Mouse (Mus musculus) forebrain, postnatal 0 days (tissue): ENCODE measurements around the gene Cdc42ep2. TPM values are rescaled to one million over a fixed set of nuclear protein-coding genes. Genes with fewer than 3 reads are reported as not detected.
A peak's percentile ranks its signal among the peaks of the same experiment; 100 is the strongest.

ENCODE experiments used
- ATAC-seq: fragments of 200-750 bp; cut with Nextera tagmentation; 2 replicates; pipeline ENCODE4 v1.8.0; 2017; ENCODE audit warnings: mild to moderate bottlenecking, moderate library complexity
- DNase-seq: peaks from one replicate; pipeline ENCODE4 v3.0.0-alpha.2; 2015
- H3K27ac ChIP-seq: fragments of 300-500 bp; sonication (generic); 2 replicates; pipeline ENCODE4 v1.5.1; 2014; ENCODE audit warnings: low read depth, mild to moderate bottlenecking, antibody characterized with exemption, low read length, moderate library complexity, mixed read lengths
- H3K27me3 ChIP-seq: fragments of 300-500 bp; sonication (generic); 2 replicates; pipeline ENCODE4 v1.6.1; 2014; ENCODE audit warnings: mild to moderate bottlenecking, low read length, mixed read lengths; ENCODE audit not compliant: insufficient read depth
- H3K36me3 ChIP-seq: fragments of 300-500 bp; sonication (generic); 2 replicates; pipeline ENCODE4 v1.6.1; 2014; ENCODE audit warnings: mild to moderate bottlenecking, moderate library complexity; ENCODE audit not compliant: insufficient read depth
- H3K4me1 ChIP-seq: fragments of 300-500 bp; sonication (generic); 2 replicates; pipeline ENCODE4 v1.6.1; 2014; ENCODE audit warnings: antibody characterized with exemption; ENCODE audit not compliant: insufficient read depth
- H3K4me2 ChIP-seq: fragments of 300-500 bp; sonication (generic); 2 replicates; pipeline ENCODE4 v1.6.1; 2014; ENCODE audit warnings: low read depth, mild to moderate bottlenecking, moderate library complexity
- H3K4me3 ChIP-seq: fragments of 300-500 bp; sonication (generic); 2 replicates; pipeline ENCODE4 v1.5.1; 2014; ENCODE audit warnings: low read depth, low read length, mixed read lengths
- H3K9ac ChIP-seq: fragments of 300-500 bp; sonication (generic); 2 replicates; pipeline ENCODE4 v1.6.1; 2014; ENCODE audit warnings: mild to moderate bottlenecking
- H3K9me3 ChIP-seq: fragments of 300-500 bp; sonication (generic); 2 replicates; pipeline ENCODE4 v1.6.1; 2016; ENCODE audit warnings: low read length
- CTCF ChIP-seq: sonication (generic); IDR thresholded peaks from 2 replicates; pipeline ENCODE4 v1.5.1; 2016; ENCODE audit warnings: antibody characterized with exemption, control low read depth, low read depth
- WGBS: fragments of 180-500 bp; shearing (Covaris S2); extraction: QIAGEN DNeasy Blood & Tissue Kit; methylation state at CpG from one replicate; pipeline ENCODE4 v1.1.7; 2014; 5-methylcytosine and 5-hydroxymethylcytosine counted together
- polyA plus RNA-seq: library from polyadenylated mRNA; unstranded; fragments of >200 nt; fragmentation: Nextera tagmentation; extraction: Ambion mirVana; gene quantifications from 2 replicates; pipeline ENCODE4 v1.2.1, GENCODE M21; 2015
- total RNA-seq: library from RNA; depleted of rRNA; stranded (reverse); fragments of >200 nt; gene quantifications from 2 replicates; pipeline ENCODE4 v1.2.3, GENCODE M21; 2014; rRNA removed

Gene Cdc42ep2
- total and polyA plus RNA-seq, 2 experiments from 2014 or later = 13.3 to 15.6 TPM

DNA sequence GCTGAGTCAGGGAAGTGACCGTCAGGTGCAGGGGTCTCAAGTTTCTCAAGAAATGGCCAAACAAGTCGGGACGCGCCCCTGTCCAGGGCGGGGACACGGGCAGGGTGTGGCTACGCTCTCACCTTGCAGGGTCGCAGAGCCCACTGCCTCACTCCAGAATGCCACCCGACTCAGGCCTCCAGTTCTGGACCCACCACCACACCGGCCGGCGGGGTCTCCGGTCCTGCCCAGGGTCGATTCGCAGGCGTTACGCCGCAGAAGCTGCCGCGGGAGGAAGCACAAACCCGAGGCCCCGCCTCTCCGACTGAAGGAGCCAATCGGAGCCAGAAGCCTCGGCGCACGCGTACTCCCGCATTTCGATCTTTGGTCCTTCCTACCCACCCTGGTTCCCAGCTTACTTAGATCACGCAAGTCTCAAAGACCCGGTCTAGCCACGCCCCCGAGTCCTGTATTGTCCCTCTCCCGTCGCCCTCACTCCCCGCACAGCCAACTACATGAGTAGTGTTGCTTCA is 49.6 kb downstream of the Cdc42ep2 start, which contains the start of gene Frmd8:
Frmd8 (minus strand) TSS at position 306 of the 512 bp plus-strand sequence.
- H3K9me3 ChIP-seq = no peaks in the 10 kb centered on the region
- peaks cover 12% of the 10 kb centered on the region; the same call in 1 of the 2 replicates for H3K4me1 ChIP-seq
- peak; percentile 97 for DNase-seq
- no peaks in the 10 kb centered on the region for H3K36me3 ChIP-seq
- H3K4me3 ChIP-seq = peak within 1 kb of the TSS; percentile 67
- ATAC-seq = peak; percentile 97
- H3K4me2 ChIP-seq = peak within 1 kb of the TSS; percentile 84
- no peak for TF ChIP-seq CTCF
- H3K27me3 ChIP-seq = no peaks in the 10 kb centered on the region
- under 1% methylated on average over 37 of the region's 37 CpGs for WGBS
- H3K9ac ChIP-seq = peak within 1 kb of the TSS; percentile 63
- H3K27ac ChIP-seq = peak within 1 kb of the TSS; percentile 62

GRCm38 (mm10) chr19:5874391-5874968 is 50.1 kb downstream of the Cdc42ep2 start:
- ATAC-seq (no peak), DNase-seq (no peak)
- Histone ChIP-seq H3K27ac (no peak overlapping the region), H3K4me2 (peak overlapping the region; percentile 84), H3K27me3 (no peaks in the 10 kb centered on the region), H3K9ac (peak overlapping the region; percentile 63), H3K4me1 (peaks cover 12% of the 10 kb centered on the region; the same call in 1 of the 2 replicates), H3K36me3 (0 out of 2 replicates have a peak, but pooled peaks cover 1% of the 10 kb centered on the region), H3K9me3 (no peaks in the 10 kb centered on the region), H3K4me3 (peak overlapping the region; percentile 67)
- TF ChIP-seq CTCF = no peak
- 5% methylated on average over 13 of the region's 13 CpGs for WGBS

GRCm38 (mm10) chr19:5872931-5873556 is 51.6 kb downstream of the Cdc42ep2 start:
- H3K9ac ChIP-seq = no peak overlapping the region
- no peak for ATAC-seq

GRCm38 (mm10) chr19:5872528-5872927 is 52.1 kb downstream of the Cdc42ep2 start:
- no peak for ATAC-seq
- no peak overlapping the region for H3K4me3 ChIP-seq
- H3K36me3 ChIP-seq = peaks cover 14% of the 10 kb centered on the region
- no peak overlapping the region for H3K27ac ChIP-seq
- H3K9ac ChIP-seq = no peak overlapping the region
- peaks cover 12% of the 10 kb centered on the region; the same call in 1 of the 2 replicates for H3K4me1 ChIP-seq
- no peaks in the 10 kb centered on the region for H3K27me3 ChIP-seq
- WGBS = 97% methylated on average over 4 of the region's 4 CpGs
- no peak overlapping the region for H3K4me2 ChIP-seq
- TF ChIP-seq CTCF = no peak
- no peaks in the 10 kb centered on the region for H3K9me3 ChIP-seq
- DNase-seq = no peak

More at GRCm38 (mm10) chr19:5872931-5873556, 51.6 kb downstream of the Cdc42ep2 start:
- Histone ChIP-seq H3K4me1 (peaks cover 12% of the 10 kb centered on the region; the same call in 1 of the 2 replicates), H3K4me2 (no peak overlapping the region), H3K36me3 (peaks cover 11% of the 10 kb centered on the region; the same call in 1 of the 2 replicates), H3K9me3 (no peaks in the 10 kb centered on the region), H3K27me3 (no peaks in the 10 kb centered on the region), H3K4me3 (no peak overlapping the region), H3K27ac (no peak overlapping the region)
- no peak for TF ChIP-seq CTCF
- WGBS = 92% methylated on average over 19 of the region's 19 CpGs
- no peak for DNase-seq

DNA sequence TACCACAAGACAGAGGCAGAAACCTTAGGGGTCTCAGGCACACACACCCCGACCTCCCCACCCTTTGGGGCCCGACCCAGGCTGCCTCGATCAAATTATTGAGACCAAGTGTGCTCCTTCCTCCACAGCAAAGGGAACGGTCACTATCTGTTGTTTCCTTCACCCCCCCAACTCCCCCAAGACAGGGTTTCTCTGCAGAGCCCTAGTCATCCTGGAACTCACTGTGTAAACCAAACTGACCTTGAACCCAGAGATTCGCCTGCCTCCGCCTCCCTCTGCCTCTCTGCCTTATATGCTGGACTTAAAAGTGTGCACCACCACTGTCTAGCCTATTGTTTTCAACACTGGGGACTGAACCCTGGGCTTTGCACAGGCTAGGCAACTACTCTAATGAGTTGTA is 52.9 kb downstream of the Cdc42ep2 start:
- Histone ChIP-seq H3K4me2 (no peak overlapping the region), H3K27ac (no peak overlapping the region), H3K9me3 (no peaks in the 10 kb centered on the region), H3K4me3 (no peak overlapping the region), H3K36me3 (peaks cover 17% of the 10 kb centered on the region), H3K4me1 (peaks cover 12% of the 10 kb centered on the region; the same call in 1 of the 2 replicates), H3K9ac (no peak overlapping the region), H3K27me3 (no peaks in the 10 kb centered on the region)
- no peak for TF ChIP-seq CTCF
- ATAC-seq = no peak
- DNase-seq = no peak
- 52% methylated on average over 6 of the region's 6 CpGs for WGBS

- no peak for TF ChIP-seq CTCF
- 0 out of 2 replicates have a peak overlapping the region, but pooled peaks have one; percentile 6 for H3K9ac ChIP-seq
- H3K27me3 ChIP-seq = no peaks in the 10 kb centered on the region
- DNase-seq = no peak
- H3K4me2 ChIP-seq = no peak overlapping the region
- WGBS = 18% methylated on average over 7 of the region's 7 CpGs
- no peak overlapping the region for H3K4me3 ChIP-seq
- ATAC-seq = peak; percentile 42
- no peaks in the 10 kb centered on the region for H3K9me3 ChIP-seq
- H3K4me1 ChIP-seq = peaks cover 12% of the 10 kb centered on the region; the same call in 1 of the 2 replicates
- H3K36me3 ChIP-seq = peaks cover 17% of the 10 kb centered on the region
- H3K27ac ChIP-seq = no peak overlapping the region; the same call in 1 of the 2 replicates
Observed at GRCm38 (mm10) chr19:5871273-5871672, 53.3 kb downstream of the Cdc42ep2 start.

- H3K36me3 ChIP-seq = peaks cover 33% of the 10 kb centered on the region
- TF ChIP-seq CTCF = no peak
- ATAC-seq (no peak), DNase-seq (no peak)
- no peaks in the 10 kb centered on the region for H3K9me3 ChIP-seq
- H3K4me1 ChIP-seq = no peaks in the 10 kb centered on the region
- no peak overlapping the region for H3K4me3 ChIP-seq
- H3K9ac ChIP-seq = no peak overlapping the region
- 88% methylated on average over 6 of the region's 6 CpGs for WGBS
- H3K4me2 ChIP-seq = no peak overlapping the region
- no peaks in the 10 kb centered on the region for H3K27me3 ChIP-seq
- H3K27ac ChIP-seq = no peak overlapping the region
Observed at GRCm38 (mm10) chr19:5868096-5868495, 56.5 kb downstream of the Cdc42ep2 start.

Other genes starting within 250 kb of the Cdc42ep2 start
- gene Map3k11, start 236.1 kb downstream of the Cdc42ep2 start, total RNA-seq = 14.4 and 19.7 TPM in 2 replicates
- 8.7 and 9.0 TPM in 2 replicates for gene Map3k11, start 236.1 kb downstream of the Cdc42ep2 start, polyA plus RNA-seq
- gene Pcnx3, start 235.9 kb downstream of the Cdc42ep2 start, total RNA-seq = 57.4 and 67.1 TPM in 2 replicates
- 10.2 and 17.2 TPM in 2 replicates for gene Pcnx3, start 235.9 kb downstream of the Cdc42ep2 start, polyA plus RNA-seq
- gene Kcnk7, start 220.4 kb downstream of the Cdc42ep2 start, total RNA-seq = not detected in 2 replicates
- gene Kcnk7, start 220.4 kb downstream of the Cdc42ep2 start, polyA plus RNA-seq = 0.17 TPM in 1 of 2 replicates, not detected in the other
- 28.5 and 33.2 TPM in 2 replicates for gene Ehbp1l1, start 198.5 kb downstream of the Cdc42ep2 start, total RNA-seq
- gene Ehbp1l1, start 198.5 kb downstream of the Cdc42ep2 start, polyA plus RNA-seq = 41.3 and 53.0 TPM in 2 replicates
- gene Fam89b, start 195.2 kb downstream of the Cdc42ep2 start, total RNA-seq = 169 and 172 TPM in 2 replicates
- gene Fam89b, start 195.2 kb downstream of the Cdc42ep2 start, polyA plus RNA-seq = 165 and 200 TPM in 2 replicates
- gene Ltbp3, start 183.9 kb downstream of the Cdc42ep2 start, total RNA-seq = 21.3 and 22.7 TPM in 2 replicates
- gene Ltbp3, start 183.9 kb downstream of the Cdc42ep2 start, polyA plus RNA-seq = 5.9 and 12.4 TPM in 2 replicates
- gene Scyl1, start 153.4 kb downstream of the Cdc42ep2 start, total RNA-seq = 79.8 and 98.1 TPM in 2 replicates
- 62.7 and 68.8 TPM in 2 replicates for gene Scyl1, start 153.4 kb downstream of the Cdc42ep2 start, polyA plus RNA-seq
- 8.5 and 13.3 TPM in 2 replicates for gene Frmd8, start 49.5 kb downstream of the Cdc42ep2 start, total RNA-seq
- 9.0 and 10.3 TPM in 2 replicates for gene Frmd8, start 49.5 kb downstream of the Cdc42ep2 start, polyA plus RNA-seq
- gene Slc25a45, start 47.0 kb downstream of the Cdc42ep2 start, total RNA-seq = 2.2 and 2.6 TPM in 2 replicates
- 2.0 and 2.9 TPM in 2 replicates for gene Slc25a45, start 47.0 kb downstream of the Cdc42ep2 start, polyA plus RNA-seq
- 9.9 and 14.2 TPM in 2 replicates for gene Tigd3, start 30.7 kb downstream of the Cdc42ep2 start, total RNA-seq
- 8.6 and 10.2 TPM in 2 replicates for gene Tigd3, start 30.7 kb downstream of the Cdc42ep2 start, polyA plus RNA-seq
- 52.8 and 64.5 TPM in 2 replicates for gene Dpf2, start 11.8 kb downstream of the Cdc42ep2 start, total RNA-seq
- gene Dpf2, start 11.8 kb downstream of the Cdc42ep2 start, polyA plus RNA-seq = 56.8 and 60.1 TPM in 2 replicates
- 12.4 and 18.1 TPM in 2 replicates for gene Pola2, start 39.4 kb upstream of the Cdc42ep2 start, total RNA-seq
- gene Pola2, start 39.4 kb upstream of the Cdc42ep2 start, polyA plus RNA-seq = 13.7 and 15.3 TPM in 2 replicates
- not detected in 2 replicates for gene Slc22a20, start 61.3 kb upstream of the Cdc42ep2 start, total RNA-seq
- gene Slc22a20, start 61.3 kb upstream of the Cdc42ep2 start, polyA plus RNA-seq = not detected in 2 replicates
- gene Capn1, start 91.1 kb upstream of the Cdc42ep2 start, total RNA-seq = 5.5 and 7.7 TPM in 2 replicates
- 3.0 and 3.3 TPM in 2 replicates for gene Capn1, start 91.1 kb upstream of the Cdc42ep2 start, polyA plus RNA-seq
- 15.8 and 23.7 TPM in 2 replicates for gene Syvn1, start 121.8 kb upstream of the Cdc42ep2 start, total RNA-seq
- 24.7 and 27.7 TPM in 2 replicates for gene Syvn1, start 121.8 kb upstream of the Cdc42ep2 start, polyA plus RNA-seq
- 47.1 and 50.8 TPM in 2 replicates for gene Mrpl49, start 133.0 kb upstream of the Cdc42ep2 start, total RNA-seq
- gene Mrpl49, start 133.0 kb upstream of the Cdc42ep2 start, polyA plus RNA-seq = 54.4 and 55.7 TPM in 2 replicates
- 1,002 and 1,178 TPM in 2 replicates for gene Fau, start 133.0 kb upstream of the Cdc42ep2 start, total RNA-seq
- gene Fau, start 133.0 kb upstream of the Cdc42ep2 start, polyA plus RNA-seq = 610 and 775 TPM in 2 replicates
- 42.5 and 50.8 TPM in 2 replicates for gene Znhit2, start 136.4 kb upstream of the Cdc42ep2 start, total RNA-seq
- 46.1 and 47.1 TPM in 2 replicates for gene Znhit2, start 136.4 kb upstream of the Cdc42ep2 start, polyA plus RNA-seq
- 70.6 and 79.6 TPM in 2 replicates for gene Tm7sf2, start 143.6 kb upstream of the Cdc42ep2 start, total RNA-seq
- 37.1 and 43.3 TPM in 2 replicates for gene Tm7sf2, start 143.6 kb upstream of the Cdc42ep2 start, polyA plus RNA-seq
- gene Vps51, start 152.4 kb upstream of the Cdc42ep2 start, total RNA-seq = 93.0 and 96.8 TPM in 2 replicates
- gene Vps51, start 152.4 kb upstream of the Cdc42ep2 start, polyA plus RNA-seq = 78.6 and 93.7 TPM in 2 replicates
- gene Tmem262, start 155.2 kb upstream of the Cdc42ep2 start, total RNA-seq = not detected in 2 replicates
- gene Tmem262, start 155.2 kb upstream of the Cdc42ep2 start, polyA plus RNA-seq = not detected in 2 replicates
- gene Gm28374, start 157.4 kb upstream of the Cdc42ep2 start, total RNA-seq = 0.69 TPM in 1 of 2 replicates, not detected in the other
- 0.57 and 0.68 TPM in 2 replicates for gene Gm28374, start 157.4 kb upstream of the Cdc42ep2 start, polyA plus RNA-seq
- 63.4 and 63.9 TPM in 2 replicates for gene Zfpl1, start 160.1 kb upstream of the Cdc42ep2 start, total RNA-seq
- 100 and 114 TPM in 2 replicates for gene Zfpl1, start 160.1 kb upstream of the Cdc42ep2 start, polyA plus RNA-seq
- gene Cdca5, start 160.2 kb upstream of the Cdc42ep2 start, total RNA-seq = 2.2 and 3.0 TPM in 2 replicates
- 4.7 TPM in 2 replicates for gene Cdca5, start 160.2 kb upstream of the Cdc42ep2 start, polyA plus RNA-seq
- gene AC131692.1, start 169.6 kb upstream of the Cdc42ep2 start, total RNA-seq = not detected in 2 replicates
- gene AC131692.1, start 169.6 kb upstream of the Cdc42ep2 start, polyA plus RNA-seq = not detected in 2 replicates
- 0.14 and 0.15 TPM in 2 replicates for gene Naaladl1, start 181.0 kb upstream of the Cdc42ep2 start, total RNA-seq
- gene Naaladl1, start 181.0 kb upstream of the Cdc42ep2 start, polyA plus RNA-seq = 0.39 and 0.51 TPM in 2 replicates
- gene Sac3d1, start 193.8 kb upstream of the Cdc42ep2 start, total RNA-seq = 44.8 and 67.7 TPM in 2 replicates
- gene Sac3d1, start 193.8 kb upstream of the Cdc42ep2 start, polyA plus RNA-seq = 60.8 and 61.5 TPM in 2 replicates
- gene Snx15, start 203.5 kb upstream of the Cdc42ep2 start, total RNA-seq = 46.1 and 57.0 TPM in 2 replicates
- 58.0 and 60.5 TPM in 2 replicates for gene Snx15, start 203.5 kb upstream of the Cdc42ep2 start, polyA plus RNA-seq
- gene Batf2, start 216.2 kb upstream of the Cdc42ep2 start, total RNA-seq = not detected in 2 replicates
- not detected in 2 replicates for gene Batf2, start 216.2 kb upstream of the Cdc42ep2 start, polyA plus RNA-seq
- gene Arl2, start 216.7 kb upstream of the Cdc42ep2 start, total RNA-seq = 60.6 and 63.8 TPM in 2 replicates
- 111 and 118 TPM in 2 replicates for gene Arl2, start 216.7 kb upstream of the Cdc42ep2 start, polyA plus RNA-seq